34 mouse cellular contexts compared by ENCODE assay signal in genomic region chr8:84345493-84345892, GRCm38 (mm10).
"Had no signal": no experiment of that assay in that cellular context is flagged by ENCODE, and none has a peak within 500 bp of the region (broad histone marks: within the 10 kb centered on the region; RNA-seq: fewer than 3 reads in every experiment).

No protein-coding gene starts in this region.

- H3K4me1 ChIP-seq: heart, embryonic 12.5 days; heart, embryonic 13.5 days; heart, embryonic 15.5 days; hindbrain, embryonic 10.5 days; hindbrain, embryonic 12.5 days; hindbrain, embryonic 13.5 days; hindbrain, embryonic 15.5 days; intestine, embryonic 15.5 days; kidney, embryonic 15.5 days had no signal

- H3K27ac ChIP-seq: heart, embryonic 13.5 days; heart, embryonic 15.5 days; hindbrain, embryonic 10.5 days; hindbrain, embryonic 12.5 days; hindbrain, embryonic 13.5 days; hindbrain, embryonic 14.5 days; hindbrain, embryonic 15.5 days; hindbrain, postnatal 0 days; intestine, embryonic 15.5 days; kidney, embryonic 15.5 days; kidney, postnatal 0 days; layer of hippocampus, adult 2 months; left cerebral cortex, adult 2 months had no signal

- H3K36me3 ChIP-seq: heart, embryonic 12.5 days; heart, embryonic 13.5 days; heart, embryonic 15.5 days; hindbrain, embryonic 10.5 days; hindbrain, embryonic 12.5 days; hindbrain, embryonic 13.5 days; hindbrain, embryonic 15.5 days; intestine, embryonic 15.5 days; kidney, embryonic 15.5 days had no signal

- H3K4me3 ChIP-seq: heart, embryonic 12.5 days; heart, embryonic 13.5 days; heart, embryonic 15.5 days; hindbrain, embryonic 10.5 days; hindbrain, embryonic 12.5 days; hindbrain, embryonic 13.5 days; hindbrain, embryonic 15.5 days; intestine, embryonic 15.5 days; kidney, embryonic 15.5 days; layer of hippocampus, adult 2 months; left cerebral cortex, adult 2 months had no signal

- H3K4me2 ChIP-seq: heart, embryonic 12.5 days; heart, embryonic 13.5 days; heart, embryonic 15.5 days; hindbrain, embryonic 12.5 days; hindbrain, embryonic 13.5 days; hindbrain, embryonic 14.5 days; hindbrain, embryonic 15.5 days; intestine, embryonic 15.5 days; kidney, embryonic 15.5 days had no signal

- H3K27me3 ChIP-seq: hindbrain, embryonic 15.5 days; intestine, embryonic 15.5 days had no signal

- ATAC-seq: hindbrain, embryonic 16.5 days; hindbrain, postnatal 0 days; inflammation-experienced regulatory T-cells, adult 6 months; intestine, embryonic 15.5 days; intestine, embryonic 16.5 days; intestine, postnatal 0 days had no signal

- H3K9me3 ChIP-seq: heart, embryonic 12.5 days; heart, embryonic 13.5 days; heart, embryonic 15.5 days; hindbrain, embryonic 10.5 days; hindbrain, embryonic 12.5 days; hindbrain, embryonic 13.5 days; hindbrain, embryonic 15.5 days; intestine, embryonic 15.5 days; kidney, embryonic 15.5 days had no signal

- H3K9ac ChIP-seq: heart, embryonic 12.5 days; heart, embryonic 13.5 days; heart, embryonic 15.5 days; hindbrain, embryonic 12.5 days; hindbrain, embryonic 13.5 days; hindbrain, embryonic 14.5 days; hindbrain, embryonic 15.5 days; intestine, embryonic 15.5 days; kidney, embryonic 15.5 days had no signal

- DNase-seq: heart, postnatal 10 days; heart, postnatal 14 days; heart, postnatal 36 days; heart, postnatal 4 days; kidney, adult 11 months; kidney, adult 18-20 months; kidney, adult 2 months; kidney, adult 8-10 months; kidney, adult 9 months; kidney, postnatal 10 days; kidney, postnatal 14 days; kidney, postnatal 25 days; kidney, postnatal 36 days; kidney, postnatal 4 days; layer of hippocampus, adult 9-11 months; layer of hippocampus, postnatal 36 days had no signal
